Mouse (Mus musculus) liver, postnatal 0 days (tissue): ENCODE measurements around the gene Olfr648.

Source experiments
- CTCF ChIP-seq: sonication (generic); IDR thresholded peaks from 2 replicates; pipeline ENCODE4 v1.5.1; 2016; ENCODE audit warnings: antibody characterized with exemption, low read depth
- EP300 ChIP-seq: IDR thresholded peaks from 2 replicates; pipeline ENCODE4 v1.6.1; 2016; ENCODE audit warnings: antibody characterized with exemption, low read depth, mild to moderate bottlenecking

- TF ChIP-seq CTCF (no peak), EP300 (no peak)
Measured at GRCm38 (mm10) chr7:104143179-104143578, 40.0 kb downstream of the Olfr648 start, which contains the start of gene Ubqln3.
